In the genomic region with DNA sequence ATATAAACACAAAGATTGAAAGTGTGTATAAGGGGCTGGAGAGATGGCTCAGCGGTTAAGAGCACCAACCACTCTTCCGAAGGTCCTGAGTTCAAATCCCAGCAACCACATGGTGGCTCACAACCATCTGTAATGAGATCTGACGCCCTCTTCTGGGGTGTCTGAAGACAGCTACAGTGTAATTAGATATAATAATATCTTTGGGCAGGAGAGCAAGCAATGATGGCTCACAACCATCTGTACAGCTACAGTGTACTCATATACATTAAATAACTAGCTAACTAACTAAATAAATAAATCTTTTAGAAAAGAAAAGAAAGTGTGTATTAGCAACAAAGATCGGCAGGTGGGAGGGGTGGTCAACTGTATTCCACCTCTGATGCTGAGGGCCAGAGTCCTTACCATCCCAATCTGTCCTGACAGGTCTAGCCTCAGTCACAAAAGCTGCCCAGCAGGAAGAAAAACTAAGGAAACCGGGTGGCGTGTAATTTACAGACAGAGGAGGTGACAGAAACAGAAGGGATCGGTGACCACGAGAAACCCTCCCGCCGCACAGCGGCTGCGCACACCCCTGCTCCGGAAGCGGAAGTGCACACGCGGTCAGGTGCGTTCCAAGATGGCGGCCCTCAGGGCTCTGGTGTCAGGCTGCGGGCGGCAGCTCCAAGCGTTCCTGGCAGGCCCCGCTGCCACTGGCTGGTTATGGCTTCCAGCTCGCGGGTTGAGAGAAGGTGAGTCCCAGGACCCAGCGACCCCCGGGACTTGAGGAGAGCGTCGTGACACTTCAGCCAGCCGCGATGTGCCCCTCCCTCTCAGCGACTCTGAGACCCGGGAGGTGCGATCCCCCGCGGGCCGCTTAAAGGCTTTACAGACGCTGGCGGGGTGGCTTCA, we compare ENCODE assay signal across 8 mouse cellular contexts. TPM values are rescaled to one million over a fixed set of nuclear protein-coding genes. Genes with fewer than 3 reads are reported as not detected.
DNase-seq lines count a peak whose midpoint lies in the region; ATAC-seq lines count a peak whose summit lies in the region.

A gene (plus strand): TSS at position 585 of the 888 bp plus-strand sequence.

- H3K4me3 ChIP-seq in hindbrain, embryonic 13.5 days: peak within 1 kb of the TSS; percentile 85

- ATAC-seq in hindbrain, embryonic 13.5 days (ENCODE audit: low FRiP score): peak; percentile 95

- H3K27me3 ChIP-seq in hindbrain, embryonic 13.5 days: peaks cover 17% of the 10 kb centered on the region

- peak within 1 kb of the TSS; percentile 89 for H3K27ac ChIP-seq in hindbrain, embryonic 13.5 days

- H3K4me2 ChIP-seq in hindbrain, embryonic 13.5 days: peak within 1 kb of the TSS; percentile 91

- peaks cover 10% of the 10 kb centered on the region for H3K36me3 ChIP-seq in hindbrain, embryonic 13.5 days

- H3K9ac ChIP-seq in hindbrain, embryonic 13.5 days: peak within 1 kb of the TSS; percentile 82

- 6% methylated on average over 38 of the region's 38 CpGs for WGBS in hindbrain, embryonic 13.5 days

- DNase-seq in NIH3T3 (ENCODE audit: low read depth): peak; percentile 87
- peak; percentile 91 to 92 for DNase-seq in cerebellum, postnatal 10 days
- peak; percentile 73 to 74 for DNase-seq in frontal cortex, postnatal 14 days (ENCODE audit: low spot score in 2 of 2)
- DNase-seq in layer of hippocampus, postnatal 36 days: peak; percentile 82 to 85
- DNase-seq in lung, postnatal 36 days: peak; percentile 86
- DNase-seq in retina, postnatal 1 day: peak; percentile 93
- peak; percentile 69 to 74 for DNase-seq in urinary bladder, adult 18-20 months (ENCODE audit: low spot score in 2 of 2)

- peaks cover 19% of the 10 kb centered on the region for H3K4me1 ChIP-seq in hindbrain, embryonic 13.5 days (replicated peaks)

- no peaks in the 10 kb centered on the region for H3K9me3 ChIP-seq in hindbrain, embryonic 13.5 days

RNA-seq across cellular contexts. Expression of the gene that starts here (rescaled TPM):
- 147 and 149 TPM in 2 replicates for polyA plus RNA-seq in hindbrain, embryonic 13.5 days (2015; fragmentation: Nextera tagmentation; extraction: Ambion mirVana)
- total RNA-seq in layer of hippocampus, postnatal 36 days (2021): 10 to 100 TPM; 81.0 to 83.8 TPM

Comparison
In these comparisons a context has a peak if more than half of its experiments do, and no peak if none do; other contexts are left out.
1. Peak in every context shown above with its lines: DNase-seq, ATAC-seq, H3K4me3 ChIP-seq and H3K27ac ChIP-seq.